Mouse (Mus musculus): ENCODE data around the gene Xpo4. TPM values are rescaled to one million over a fixed set of nuclear protein-coding genes. Genes with fewer than 3 reads are reported as not detected.

Xpo4 gene
- total RNA-seq, 2 experiments from 2014 or later = 5.3 to 12.1 TPM

DNA sequence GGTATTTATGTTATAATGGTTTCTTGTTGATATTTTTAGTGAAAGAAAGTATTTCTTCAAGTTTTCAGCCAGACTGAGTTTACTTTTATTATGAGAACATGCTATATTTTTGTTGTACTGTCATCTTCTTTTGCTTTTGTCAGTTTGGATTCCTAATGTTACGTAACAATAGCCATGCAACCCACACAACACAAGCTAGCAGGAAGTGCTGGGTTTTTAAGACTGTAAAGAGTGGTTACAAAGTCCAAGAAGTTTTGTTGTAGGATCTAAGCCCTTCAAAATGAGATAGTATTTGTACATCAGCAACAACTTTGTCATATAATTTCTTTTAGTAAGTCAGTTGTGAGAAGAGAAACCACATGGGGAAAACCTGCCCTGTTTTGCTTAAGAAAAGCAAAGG is 47.6 kb downstream of the Xpo4 start:
- intact Hi-C loops (cut with DNase I) = loop anchor here (2.0 kb wide), 1 partner anchor 85 kb away; no protein-coding TSS in a partner anchor

DNA sequence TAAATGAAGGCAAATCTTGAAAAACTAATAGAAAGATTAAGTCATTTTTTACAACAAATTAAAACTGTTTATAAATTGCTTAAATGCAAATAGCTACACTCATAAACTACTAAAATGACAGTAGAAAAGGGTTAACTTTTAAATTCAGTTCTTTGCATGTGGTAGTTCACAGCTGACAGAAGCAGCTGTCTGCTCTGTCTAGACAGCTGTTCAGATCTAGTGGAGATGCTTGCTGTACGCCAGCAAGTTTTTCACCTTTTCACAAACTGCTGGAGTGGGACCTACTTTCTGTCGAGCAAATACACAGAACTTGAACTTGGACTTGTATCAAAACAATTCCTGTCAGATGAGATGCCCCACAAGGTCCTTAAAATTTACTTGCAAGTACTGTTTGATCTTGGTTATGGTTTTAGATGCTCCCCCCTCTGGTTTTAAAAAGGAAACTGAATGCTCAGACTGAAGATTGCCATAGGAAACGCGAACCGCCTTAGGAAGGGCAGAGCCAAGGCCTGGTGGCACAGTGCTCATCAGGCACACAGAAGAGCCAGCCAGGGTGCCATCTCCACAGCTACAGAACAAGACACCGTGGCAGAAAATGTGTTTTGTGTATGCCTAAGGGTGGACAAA is 48.8 kb downstream of the Xpo4 start:
- intact Hi-C loops (cut with DNase I) = loop anchor here (2.0 kb wide), 1 partner anchor 84 kb away; no protein-coding TSS in a partner anchor
- DNase-seq = no peak

More for the DNA sequence above, 47.6 kb downstream of the Xpo4 start:
- no peak for DNase-seq

DNA sequence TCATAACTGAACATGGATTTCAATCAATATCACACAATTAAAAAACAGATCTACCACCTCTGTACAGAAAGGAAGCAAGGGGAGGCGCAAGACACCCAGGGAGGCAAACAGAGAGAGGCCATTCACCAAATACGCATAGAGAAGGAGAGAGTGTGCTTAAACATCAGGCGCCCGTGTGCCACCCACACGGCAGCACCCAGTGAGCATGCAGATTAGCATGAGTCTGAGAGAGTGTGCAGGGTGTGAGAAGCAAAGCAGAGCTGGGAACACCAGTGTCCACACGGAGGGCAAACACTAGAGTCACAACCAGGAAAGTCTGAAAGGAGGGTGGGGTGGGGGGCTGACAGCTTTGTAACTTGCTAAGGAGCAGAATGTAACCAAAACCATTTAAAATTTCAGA is 49.4 kb downstream of the Xpo4 start:
- no peak for DNase-seq
- intact Hi-C loops (cut with DNase I) = loop anchor here (2.0 kb wide), 1 partner anchor 83 kb away; no protein-coding TSS in a partner anchor

- intact Hi-C loops (cut with DNase I) = no loop called here
- DNase-seq = no peak
These were observed 54.2 kb downstream of the Xpo4 start for GRCm38 (mm10) chr14:57611034-57611433.

GRCm38 (mm10) chr14:57609816-57610329 is 55.4 kb downstream of the Xpo4 start:
- intact Hi-C loops (cut with DNase I) = no loop called here
- no peak for DNase-seq

GRCm38 (mm10) chr14:57607500-57607899 is 57.7 kb downstream of the Xpo4 start:
- intact Hi-C loops (cut with DNase I) = no loop called here
- peak; percentile 93 to 99 for DNase-seq

GRCm38 (mm10) chr14:57606663-57607365 is 58.4 kb downstream of the Xpo4 start:
- no peak for DNase-seq
- intact Hi-C loops (cut with DNase I) = no loop called here

- no peak for DNase-seq
- intact Hi-C loops (cut with DNase I) = no loop called here
These were observed 72.0 kb downstream of the Xpo4 start for GRCm38 (mm10) chr14:57593279-57593678.

DNA sequence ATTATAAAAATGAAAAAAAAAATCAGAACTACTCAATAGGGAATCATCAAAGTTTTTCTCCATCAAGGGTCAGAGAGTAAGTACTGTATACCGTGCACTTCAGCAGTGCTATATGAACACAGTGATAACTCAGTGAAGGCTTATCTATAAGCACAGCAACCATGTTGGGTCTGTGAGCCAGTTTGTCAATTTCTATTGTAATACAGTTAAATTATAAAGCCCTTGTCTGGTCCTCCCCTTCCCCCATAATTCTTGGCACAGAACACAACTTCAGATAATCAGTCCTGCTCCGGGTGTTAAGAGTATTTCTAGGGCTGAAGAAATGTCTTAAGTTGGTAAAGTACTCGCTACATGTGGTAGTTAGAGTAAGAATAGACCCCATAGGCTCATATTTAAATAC is 73.4 kb downstream of the Xpo4 start:
- no peak for DNase-seq
- intact Hi-C loops (cut with DNase I) = no loop called here

DNA sequence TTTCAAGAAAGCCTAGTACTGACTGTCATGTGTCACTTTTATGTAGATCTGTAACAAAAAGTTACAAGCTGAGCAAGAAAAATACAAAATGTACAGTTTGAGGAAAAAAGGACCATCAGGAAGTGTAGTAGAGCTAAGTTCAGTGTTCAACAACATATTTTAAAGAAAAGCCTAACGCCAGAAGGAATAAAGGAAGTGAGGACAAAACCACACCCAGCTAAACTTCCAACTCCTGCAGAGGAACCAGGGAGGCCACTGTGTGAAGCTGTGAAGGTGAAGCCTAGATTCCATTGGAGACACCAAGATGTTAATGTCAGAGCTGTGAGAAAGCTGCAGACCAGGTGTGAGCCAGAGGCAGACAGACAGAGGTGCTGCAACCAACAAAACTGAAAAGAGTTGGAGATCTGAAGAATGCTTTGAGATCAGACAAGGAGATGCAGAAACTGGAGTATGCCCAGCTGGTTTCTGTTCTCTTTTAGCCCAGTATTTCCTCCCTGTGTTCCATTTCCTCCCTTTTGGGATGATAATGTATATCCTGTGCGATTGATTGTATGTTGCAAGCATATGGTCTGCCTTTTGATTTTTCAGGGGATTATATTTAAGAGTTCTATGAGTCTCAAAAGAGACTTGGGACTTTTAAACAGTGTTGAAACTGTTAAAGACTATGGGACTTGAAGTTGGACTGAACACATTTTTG is 88.7 kb downstream of the Xpo4 start:
- intact Hi-C loops (cut with DNase I) = no loop called here
- DNase-seq = no peak

DNA sequence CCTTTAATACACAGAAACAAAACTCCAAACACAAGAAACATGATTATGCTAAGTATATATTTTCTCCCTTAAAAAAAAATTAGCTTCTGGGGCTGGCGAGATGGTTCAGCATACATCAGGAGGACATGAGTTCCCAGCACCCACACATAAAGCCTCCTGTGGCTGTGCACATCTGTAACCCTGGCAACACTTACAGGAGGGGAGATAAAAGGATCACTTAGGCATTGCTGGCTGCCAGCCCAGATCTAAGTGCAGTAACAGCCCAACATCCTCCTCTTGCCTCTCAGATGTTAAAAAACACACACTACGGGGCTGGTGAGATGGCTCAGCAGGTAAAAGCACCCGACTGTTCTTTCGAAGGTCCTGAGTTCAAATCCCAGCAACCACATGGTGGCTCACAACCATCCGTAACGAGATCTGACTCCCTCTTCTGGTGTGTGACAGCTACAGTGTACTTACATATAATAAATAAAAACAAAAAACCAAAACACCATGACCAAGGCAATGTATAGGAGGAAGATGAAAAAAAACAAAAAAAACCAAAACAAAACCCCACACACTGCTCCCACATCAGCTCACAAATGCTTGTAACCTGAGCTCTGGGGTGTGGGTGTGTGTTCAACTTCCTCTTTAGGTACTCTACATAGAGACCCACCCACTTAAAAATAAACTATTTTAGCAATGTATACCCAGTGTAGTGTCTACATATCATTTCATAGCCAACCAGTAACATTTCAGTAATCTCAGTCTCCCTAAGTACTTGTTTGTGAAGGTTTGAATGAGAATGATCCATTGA is 90.2 kb downstream of the Xpo4 start:
- no peak for DNase-seq
- intact Hi-C loops (cut with DNase I) = loop anchor here (5.0 kb wide), 1 partner anchor 48 kb away; no protein-coding TSS in a partner anchor

GRCm38 (mm10) chr14:57571155-57572133 is 93.8 kb downstream of the Xpo4 start, which contains the start of gene Eef1akmt1:
Gene Eef1akmt1 (minus strand): TSS chr14:57571612.
- peak; percentile 94 to 97 for DNase-seq
- intact Hi-C loops (cut with DNase I) = loop anchor here (5.0 kb wide), 1 partner anchor 44 kb away; no protein-coding TSS in a partner anchor

- intact Hi-C loops (cut with DNase I) = no loop called here
- DNase-seq = no peak
These were observed 99.6 kb downstream of the Xpo4 start for GRCm38 (mm10) chr14:57565626-57566025.

- intact Hi-C loops (cut with DNase I) = no loop called here
- no peak for DNase-seq
These were observed 108.3 kb downstream of the Xpo4 start for GRCm38 (mm10) chr14:57556922-57557321.

- DNase-seq = no peak
- intact Hi-C loops (cut with DNase I) = no loop called here
These were observed 109.7 kb downstream of the Xpo4 start for GRCm38 (mm10) chr14:57555471-57556070.

- intact Hi-C loops (cut with DNase I) = no loop called here
- DNase-seq = no peak
These were observed 110.8 kb downstream of the Xpo4 start for GRCm38 (mm10) chr14:57554434-57554833.

DNA sequence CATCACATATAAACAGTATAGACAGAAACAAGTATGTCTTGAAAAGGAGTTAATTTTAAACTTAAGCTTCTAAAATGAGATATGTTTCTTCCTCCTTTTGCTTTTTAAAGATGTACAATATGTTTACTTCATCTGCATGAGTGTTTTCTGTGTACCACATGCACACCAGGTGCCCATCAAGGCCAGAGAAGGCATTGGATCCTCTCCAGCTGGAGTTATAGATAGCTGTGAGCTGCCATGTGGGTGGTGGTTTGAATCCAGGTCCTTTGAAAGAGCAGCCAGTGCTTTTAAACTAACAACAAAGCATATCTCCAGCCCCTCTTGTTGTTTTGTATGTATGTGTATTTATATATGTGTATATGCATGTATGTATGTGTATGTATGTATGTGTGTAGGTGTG is 112.3 kb downstream of the Xpo4 start:
- DNase-seq = no peak
- intact Hi-C loops (cut with DNase I) = no loop called here

GRCm38 (mm10) chr14:57547062-57547461 is 118.2 kb downstream of the Xpo4 start:
- intact Hi-C loops (cut with DNase I) = no loop called here
- DNase-seq = no peak
